In the genomic region with DNA sequence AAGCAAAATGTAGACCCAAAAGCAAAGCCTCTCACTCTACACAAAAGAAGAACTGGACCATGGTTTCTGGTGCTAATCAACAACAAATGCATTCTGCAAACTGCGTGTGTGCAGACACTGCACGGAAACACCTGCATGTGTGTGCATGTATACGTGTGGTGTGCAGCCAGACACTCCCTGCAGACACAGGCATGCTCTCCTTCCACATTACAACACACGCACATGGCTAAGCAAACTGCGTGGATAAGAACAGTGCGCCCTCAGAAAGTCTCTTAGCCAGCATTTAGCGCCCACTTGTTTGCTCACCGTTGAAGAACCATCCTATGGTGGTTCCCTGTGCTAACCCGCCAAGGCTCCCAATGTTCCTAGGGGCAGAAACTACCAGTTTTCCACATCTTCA, we compare ENCODE assay signal across 18 mouse cellular contexts. TPM values are rescaled to one million over a fixed set of nuclear protein-coding genes. Genes with fewer than 3 reads are reported as not detected.
DNase-seq lines count a peak whose midpoint lies in the region; ATAC-seq lines count a peak whose summit lies in the region.
"Had no signal": no experiment of that assay in that cellular context is flagged by ENCODE, and none has a peak within 500 bp of the region (broad histone marks: within the 10 kb centered on the region; RNA-seq: fewer than 3 reads in every experiment).

No protein-coding gene starts in this region.

- WGBS in heart, embryonic 16.5 days, result 79% methylated on average over 9 of the region's 9 CpGs
- 88% methylated on average over 9 of the region's 9 CpGs for WGBS in midbrain, embryonic 12.5 days
- WGBS in midbrain, embryonic 14.5 days, result 92% methylated on average over 9 of the region's 9 CpGs
- WGBS in liver, embryonic 16.5 days (ENCODE audit: insufficient replicate concordance), result 74% methylated on average over 9 of the region's 9 CpGs

- ATAC-seq in heart, embryonic 16.5 days (replicated peaks; ENCODE audit: extremely low read depth, insufficient read depth, low FRiP score), result no peak
- ATAC-seq in midbrain, embryonic 12.5 days (ENCODE audit: low FRiP score, low read depth), result no peak
- ATAC-seq in midbrain, embryonic 14.5 days (ENCODE audit: low FRiP score, low TSS enrichment), result no peak
- no peak for ATAC-seq in liver, embryonic 16.5 days (ENCODE audit: low read depth)
- ATAC-seq: forebrain, embryonic 15.5 days had no signal

- H3K4me1 ChIP-seq in heart, embryonic 16.5 days (ENCODE audit: control insufficient read depth, insufficient read depth, low read length), result peaks cover 35% of the 10 kb centered on the region
- H3K4me1 ChIP-seq in midbrain, embryonic 12.5 days, result peaks cover 12% of the 10 kb centered on the region
- H3K4me1 ChIP-seq in midbrain, embryonic 14.5 days (ENCODE audit: control insufficient read depth, insufficient read depth, low read length), result peaks cover 6% of the 10 kb centered on the region
- H3K4me1 ChIP-seq in liver, embryonic 16.5 days (ENCODE audit: control insufficient read depth, low read depth, low read length), result peaks cover 19% of the 10 kb centered on the region

- no peaks in the 10 kb centered on the region for H3K9me3 ChIP-seq in heart, embryonic 16.5 days (replicated peaks; ENCODE audit: control insufficient read depth, low read length)
- no peaks in the 10 kb centered on the region for H3K9me3 ChIP-seq in midbrain, embryonic 12.5 days
- H3K9me3 ChIP-seq in midbrain, embryonic 14.5 days (ENCODE audit: control insufficient read depth, low read length), result no peaks in the 10 kb centered on the region
- H3K9me3 ChIP-seq in liver, embryonic 16.5 days (replicated peaks; ENCODE audit: control insufficient read depth, low read length), result no peaks in the 10 kb centered on the region
- H3K9me3 ChIP-seq: embryonic facial prominence, embryonic 12.5 days; forebrain, embryonic 15.5 days; hindbrain, embryonic 13.5 days; limb, embryonic 13.5 days; neural tube, embryonic 13.5 days had no signal

- no peak for DNase-seq in heart, postnatal 10 days
- DNase-seq in midbrain, embryonic 14.5 days, result no peak
- DNase-seq in Muller cell, postnatal 12 days (ENCODE audit: inconsistent ontology term), result no peak
- DNase-seq in layer of hippocampus, adult 9-11 months, result no peak
- DNase-seq: adrenal gland, postnatal 25 days; cerebellum, adult 8-10 months; kidney, adult 11 months; kidney, postnatal 14 days; right cerebral cortex, postnatal 25 days; thymus, postnatal 36 days had no signal

- H3K4me3 ChIP-seq in heart, embryonic 16.5 days (ENCODE audit: low read length), result peak overlapping the region; percentile 85
- H3K4me3 ChIP-seq in midbrain, embryonic 12.5 days, result no peak overlapping the region
- H3K4me3 ChIP-seq in midbrain, embryonic 14.5 days (replicated peaks; ENCODE audit: low read depth, low read length), result no peak overlapping the region
- no peak overlapping the region for H3K4me3 ChIP-seq in liver, embryonic 16.5 days (ENCODE audit: low read depth, low read length)
- H3K4me3 ChIP-seq: embryonic facial prominence, embryonic 12.5 days; forebrain, embryonic 15.5 days; hindbrain, embryonic 13.5 days had no signal

- H3K27ac ChIP-seq in heart, embryonic 16.5 days (ENCODE audit: low read length), result peak overlapping the region; percentile 93
- no peak overlapping the region for H3K27ac ChIP-seq in midbrain, embryonic 12.5 days (replicated peaks)
- no peak overlapping the region for H3K27ac ChIP-seq in midbrain, embryonic 14.5 days (replicated peaks; ENCODE audit: low read depth, low read length)
- peak overlapping the region; percentile 82; the same call in 1 of the 2 replicates for H3K27ac ChIP-seq in liver, embryonic 16.5 days (ENCODE audit: low read length)
- H3K27ac ChIP-seq: embryonic facial prominence, embryonic 12.5 days; forebrain, embryonic 15.5 days; hindbrain, embryonic 13.5 days; limb, embryonic 13.5 days; neural tube, embryonic 13.5 days had no signal

- H3K27me3 ChIP-seq in heart, embryonic 16.5 days (ENCODE audit: control insufficient read depth, insufficient read depth, low read length), result no peaks in the 10 kb centered on the region
- peaks cover 15% of the 10 kb centered on the region for H3K27me3 ChIP-seq in midbrain, embryonic 12.5 days
- H3K27me3 ChIP-seq in midbrain, embryonic 14.5 days (ENCODE audit: control insufficient read depth, insufficient read depth, low read length), result peaks cover 2% of the 10 kb centered on the region; the same call in 1 of the 2 replicates
- no peaks in the 10 kb centered on the region for H3K27me3 ChIP-seq in liver, embryonic 16.5 days (ENCODE audit: control insufficient read depth, insufficient read depth, low read depth, low read length)
- H3K27me3 ChIP-seq: embryonic facial prominence, embryonic 12.5 days had no signal

- H3K36me3 ChIP-seq in heart, embryonic 16.5 days (ENCODE audit: control insufficient read depth, insufficient read depth), result no peaks in the 10 kb centered on the region
- no peaks in the 10 kb centered on the region for H3K36me3 ChIP-seq in midbrain, embryonic 12.5 days
- H3K36me3 ChIP-seq in midbrain, embryonic 14.5 days (ENCODE audit: control insufficient read depth, insufficient read depth, low read length), result no peaks in the 10 kb centered on the region
- H3K36me3 ChIP-seq in liver, embryonic 16.5 days (ENCODE audit: control insufficient read depth, insufficient read depth), result no peaks in the 10 kb centered on the region
- H3K36me3 ChIP-seq: embryonic facial prominence, embryonic 12.5 days; forebrain, embryonic 15.5 days; hindbrain, embryonic 13.5 days; limb, embryonic 13.5 days; neural tube, embryonic 13.5 days had no signal

- peak overlapping the region; percentile 75 for H3K4me2 ChIP-seq in heart, embryonic 16.5 days (ENCODE audit: low read depth, low read length)
- H3K4me2 ChIP-seq in midbrain, embryonic 12.5 days (replicated peaks), result no peak overlapping the region
- no peak overlapping the region for H3K4me2 ChIP-seq in midbrain, embryonic 14.5 days (ENCODE audit: low read length)
- peak overlapping the region; percentile 91 for H3K4me2 ChIP-seq in liver, embryonic 16.5 days (ENCODE audit: low read depth, low read length)
- H3K4me2 ChIP-seq: forebrain, embryonic 15.5 days; hindbrain, embryonic 13.5 days had no signal

- H3K9ac ChIP-seq in heart, embryonic 16.5 days (ENCODE audit: low read length), result peak overlapping the region; percentile 79
- 0 out of 2 replicates have a peak overlapping the region, but pooled peaks have one; percentile 15 for H3K9ac ChIP-seq in midbrain, embryonic 12.5 days (replicated peaks)
- no peak overlapping the region for H3K9ac ChIP-seq in midbrain, embryonic 14.5 days (replicated peaks; ENCODE audit: low read length)
- H3K9ac ChIP-seq in liver, embryonic 16.5 days (ENCODE audit: low read depth, low read length), result no peak overlapping the region
- H3K9ac ChIP-seq: embryonic facial prominence, embryonic 12.5 days; forebrain, embryonic 15.5 days; hindbrain, embryonic 13.5 days had no signal

- intact Hi-C loops in heart, postnatal 10 days (cut with DNase I), result no loop called here

RNA-seq across cellular contexts. Expression of gene Coq8a, which starts 5.4 kb away (rescaled TPM):
- polyA plus RNA-seq in heart, embryonic 16.5 days (2015; fragmentation: Nextera tagmentation; extraction: Ambion mirVana), result 70.0 and 89.0 TPM in 2 replicates
- 100 to 1,000 TPM; 568 to 689 TPM for total RNA-seq in heart, postnatal 10 days (2021)
- 1.8 and 2.7 TPM in 2 replicates for polyA plus RNA-seq in midbrain, embryonic 12.5 days (2016; fragmentation: Nextera tagmentation; extraction: Ambion mirVana)
- 2.0 and 2.1 TPM in 2 replicates for polyA plus RNA-seq in midbrain, embryonic 14.5 days (2014; fragmentation: Nextera tagmentation; extraction: Ambion mirVana)
- 37.0 and 43.7 TPM in 2 replicates for polyA plus RNA-seq in liver, embryonic 16.5 days (2015; fragmentation: Nextera tagmentation; extraction: Ambion mirVana)

Comparison
In these comparisons a context has a peak if more than half of its experiments do, and no peak if none do; other contexts are left out.
1. H3K9ac ChIP-seq: peak in heart, embryonic 16.5 days (single experiment) and midbrain, embryonic 12.5 days (single experiment); none in midbrain, embryonic 14.5 days (single experiment) and liver, embryonic 16.5 days (single experiment).
2. H3K27ac ChIP-seq: peak in heart, embryonic 16.5 days (single experiment) and liver, embryonic 16.5 days (single experiment); none in midbrain, embryonic 12.5 days (single experiment) and midbrain, embryonic 14.5 days (single experiment).
3. H3K4me2 ChIP-seq: peak in heart, embryonic 16.5 days (single experiment) and liver, embryonic 16.5 days (single experiment); none in midbrain, embryonic 12.5 days (single experiment) and midbrain, embryonic 14.5 days (single experiment).
4. RNA of gene Coq8a, which starts 5.4 kb away (polyA plus RNA-seq): 70.0 to 89.0 TPM in heart, embryonic 16.5 days and 37.0 to 43.7 TPM in liver, embryonic 16.5 days; 1.8 to 2.7 TPM in midbrain, embryonic 12.5 days and 2.0 to 2.1 TPM in midbrain, embryonic 14.5 days; every median in the first group is over 10 times any median in the second.